Mouse (Mus musculus) midbrain, embryonic 16.5 days (tissue): ENCODE data around the gene Shc3. TPM values are rescaled to one million over a fixed set of nuclear protein-coding genes. Genes with fewer than 3 reads are reported as not detected.

Experiments used
- ATAC-seq: fragments of 200-750 bp; cut with Nextera tagmentation; 2 replicates; pipeline ENCODE4 v1.8.0; 2017; ENCODE audit warnings: moderate TSS enrichment
- H3K27ac ChIP-seq: fragments of 300-500 bp; sonication (generic); 2 replicates; pipeline ENCODE4 v1.5.1; 2014; ENCODE audit warnings: mild to moderate bottlenecking, low read length, mixed read lengths
- H3K27me3 ChIP-seq: fragments of 300-500 bp; sonication (generic); 2 replicates; pipeline ENCODE4 v1.6.1; 2014; ENCODE audit warnings: low read depth, low read length, mixed read lengths; ENCODE audit not compliant: control insufficient read depth, insufficient read depth
- H3K36me3 ChIP-seq: fragments of 300-500 bp; sonication (generic); 2 replicates; pipeline ENCODE4 v1.6.1; 2014; ENCODE audit warnings: mild to moderate bottlenecking, low read length, moderate library complexity, mixed read lengths; ENCODE audit not compliant: control insufficient read depth, insufficient read depth
- H3K4me1 ChIP-seq: fragments of 300-500 bp; sonication (generic); 2 replicates; pipeline ENCODE4 v1.6.1; 2014; ENCODE audit warnings: mild to moderate bottlenecking, low read length, mixed read lengths; ENCODE audit not compliant: control insufficient read depth, insufficient read depth
- H3K4me2 ChIP-seq: fragments of 300-500 bp; sonication (generic); 2 replicates; pipeline ENCODE4 v1.6.1; 2014; ENCODE audit warnings: mild to moderate bottlenecking, low read length, mixed read lengths
- H3K4me3 ChIP-seq: fragments of 300-500 bp; sonication (generic); 2 replicates; pipeline ENCODE4 v1.5.1; 2014; ENCODE audit warnings: low read depth, mild to moderate bottlenecking, low read length, moderate library complexity, mixed read lengths
- H3K9ac ChIP-seq: fragments of 300-500 bp; sonication (generic); 2 replicates; pipeline ENCODE4 v1.6.1; 2014; ENCODE audit warnings: low read depth, low read length, mixed read lengths
- H3K9me3 ChIP-seq: fragments of 300-500 bp; sonication (generic); replicated peaks from 2 replicates; pipeline ENCODE4 v1.6.1; 2014; ENCODE audit warnings: mild to moderate bottlenecking, low read length, mixed read lengths; ENCODE audit not compliant: control insufficient read depth, poor library complexity, severe bottlenecking
- WGBS: fragments of 180-500 bp; shearing (Covaris S2); extraction: QIAGEN DNeasy Blood & Tissue Kit; methylation state at CpG from one replicate; pipeline ENCODE4 v1.1.7; 2014; 5-methylcytosine and 5-hydroxymethylcytosine counted together
- polyA plus RNA-seq: library from polyadenylated mRNA; unstranded; fragments of >200 nt; fragmentation: Nextera tagmentation; extraction: Ambion mirVana; gene quantifications from 2 replicates; pipeline ENCODE4 v1.2.1, GENCODE M21; 2015

Gene Shc3
- polyA plus RNA-seq, 1 experiment from 2014 or later: 8.3 TPM

DNA sequence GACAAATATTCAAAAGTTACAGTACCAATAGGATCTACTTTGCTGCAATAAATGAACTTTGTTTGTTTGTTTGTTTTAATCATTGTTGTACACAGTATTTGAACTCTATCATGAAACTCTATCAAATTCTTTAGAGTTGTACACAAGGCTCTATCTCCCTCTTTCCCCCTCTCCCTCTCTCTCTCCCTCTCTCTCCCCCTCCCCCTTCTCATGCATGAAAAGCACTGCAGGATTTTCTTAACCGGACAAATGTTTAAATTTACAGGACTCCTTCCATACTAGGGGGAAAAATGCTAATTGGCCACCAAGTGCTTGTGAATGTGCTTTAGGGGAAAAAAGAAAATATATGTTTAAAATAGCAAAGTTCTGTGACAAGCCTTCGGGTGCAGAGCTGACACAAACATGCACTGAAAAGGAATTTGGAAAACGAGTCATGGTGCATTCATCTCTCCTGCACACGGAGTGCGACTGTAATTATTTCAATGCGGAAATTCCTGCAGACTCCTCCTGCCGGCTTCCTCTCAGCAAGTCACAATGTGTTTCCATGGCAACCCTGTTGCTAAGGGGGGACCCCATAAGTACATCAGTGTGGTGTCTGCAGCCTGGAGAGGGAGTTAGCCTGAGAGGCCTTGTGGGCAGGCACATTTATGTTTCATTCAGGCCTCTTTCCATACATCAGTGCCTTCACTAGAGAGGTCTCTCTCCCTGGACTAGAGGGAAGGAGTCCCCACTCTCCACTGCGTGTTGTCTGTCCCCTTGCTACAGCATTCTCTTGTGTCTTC lies 11.2 kb upstream of the Shc3 start:
- H3K4me2 ChIP-seq: peak overlapping the region; percentile 42
- under 1% methylated on average over 8 of the region's 8 CpGs for WGBS
- no peaks in the 10 kb centered on the region for H3K36me3 ChIP-seq
- no peaks in the 10 kb centered on the region for H3K9me3 ChIP-seq
- peaks cover 20% of the 10 kb centered on the region for H3K4me1 ChIP-seq
- H3K4me3 ChIP-seq: peak overlapping the region; percentile 2; the same call in 1 of the 2 replicates
- peak; percentile 97 for ATAC-seq
- no peaks in the 10 kb centered on the region for H3K27me3 ChIP-seq
- no peak overlapping the region for H3K9ac ChIP-seq
- H3K27ac ChIP-seq: peak overlapping the region; percentile 78

DNA sequence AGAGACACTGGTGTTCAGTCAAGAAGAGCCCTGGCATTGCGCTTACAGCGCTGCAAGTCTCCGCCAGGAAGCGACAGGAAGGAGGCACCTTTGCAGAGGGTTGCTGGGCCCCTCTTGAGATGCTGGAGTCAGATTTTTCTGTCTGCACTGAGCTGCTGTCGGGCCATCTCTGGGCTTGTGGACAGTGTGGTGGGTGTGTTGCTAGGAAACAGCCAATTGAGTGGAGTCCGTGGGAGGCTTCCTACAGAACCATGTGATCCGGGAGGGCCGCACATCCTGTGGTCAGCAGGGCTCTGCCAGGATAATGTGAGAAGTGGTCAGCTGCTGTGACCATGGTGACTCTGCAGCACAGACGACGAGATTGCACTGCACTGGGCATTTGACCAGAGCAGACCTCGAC lies 4.6 kb upstream of the Shc3 start:
- peak; percentile 69 for ATAC-seq
- no peaks in the 10 kb centered on the region for H3K36me3 ChIP-seq
- WGBS: 18% methylated on average over 11 of the region's 11 CpGs
- no peaks in the 10 kb centered on the region for H3K27me3 ChIP-seq
- peak overlapping the region; percentile 50 for H3K27ac ChIP-seq
- H3K4me3 ChIP-seq: no peak overlapping the region
- H3K4me2 ChIP-seq: peak overlapping the region; percentile 36
- H3K4me1 ChIP-seq: peaks cover 10% of the 10 kb centered on the region
- H3K9ac ChIP-seq: no peak overlapping the region
- H3K9me3 ChIP-seq: no peaks in the 10 kb centered on the region

DNA sequence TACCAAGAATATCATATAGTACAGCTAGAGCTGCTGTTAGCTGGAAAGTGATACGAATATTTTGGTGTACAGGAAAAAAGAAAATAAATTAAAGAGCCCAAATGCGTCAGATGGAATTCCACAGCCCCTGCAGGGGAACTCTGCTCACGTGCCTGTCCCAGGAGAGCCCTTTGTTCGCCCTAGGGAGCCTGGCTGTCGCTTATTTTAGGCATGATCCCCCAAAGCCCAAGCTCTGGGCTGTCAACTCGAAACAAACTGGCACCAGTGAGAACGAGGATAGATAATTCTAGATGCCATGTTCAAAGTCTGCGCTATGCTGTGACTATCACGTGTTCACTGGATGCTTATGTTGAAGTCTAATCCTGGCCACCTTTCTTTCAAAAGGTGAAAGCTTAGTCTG lies 892 bp upstream of the Shc3 start:
- 0 out of 2 replicates have a peak, but pooled peaks have one; percentile 1 for ATAC-seq
- Histone ChIP-seq H3K27ac (peak overlapping the region; percentile 87), H3K4me3 (peak overlapping the region; percentile 68), H3K36me3 (no peaks in the 10 kb centered on the region), H3K9ac (no peak overlapping the region), H3K9me3 (no peaks in the 10 kb centered on the region), H3K4me2 (peak overlapping the region; percentile 96), H3K4me1 (peaks cover 23% of the 10 kb centered on the region), H3K27me3 (peaks cover 3% of the 10 kb centered on the region)
- WGBS: 1% methylated on average over 9 of the region's 9 CpGs

DNA sequence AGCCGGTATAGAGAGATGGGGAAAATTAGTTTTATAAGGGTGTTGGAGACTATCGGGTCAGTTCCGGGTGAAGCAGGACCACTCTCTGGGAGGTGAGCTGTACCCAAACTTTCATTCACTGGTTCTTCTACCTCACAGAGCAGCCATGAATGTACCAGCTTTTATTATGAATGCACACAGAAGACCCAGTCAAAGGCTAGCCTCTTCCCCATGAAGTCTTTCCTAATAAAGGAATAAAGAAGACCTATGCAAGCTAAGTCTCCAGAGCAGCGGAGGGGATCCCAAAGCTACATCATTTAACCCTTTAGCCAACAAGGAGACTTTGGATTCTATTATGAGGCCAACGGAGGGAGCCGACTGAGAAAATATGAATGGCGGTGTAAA lies 458 bp upstream of the Shc3 start:
- Histone ChIP-seq H3K4me2 (peak overlapping the region; percentile 96), H3K4me1 (peaks cover 23% of the 10 kb centered on the region), H3K4me3 (peak overlapping the region; percentile 68), H3K36me3 (no peaks in the 10 kb centered on the region), H3K9me3 (no peaks in the 10 kb centered on the region), H3K9ac (peak overlapping the region; percentile 49), H3K27ac (peak overlapping the region; percentile 87), H3K27me3 (peaks cover 3% of the 10 kb centered on the region)
- ATAC-seq: peak; percentile 79
- 0% methylated on average over 7 of the region's 7 CpGs for WGBS

DNA sequence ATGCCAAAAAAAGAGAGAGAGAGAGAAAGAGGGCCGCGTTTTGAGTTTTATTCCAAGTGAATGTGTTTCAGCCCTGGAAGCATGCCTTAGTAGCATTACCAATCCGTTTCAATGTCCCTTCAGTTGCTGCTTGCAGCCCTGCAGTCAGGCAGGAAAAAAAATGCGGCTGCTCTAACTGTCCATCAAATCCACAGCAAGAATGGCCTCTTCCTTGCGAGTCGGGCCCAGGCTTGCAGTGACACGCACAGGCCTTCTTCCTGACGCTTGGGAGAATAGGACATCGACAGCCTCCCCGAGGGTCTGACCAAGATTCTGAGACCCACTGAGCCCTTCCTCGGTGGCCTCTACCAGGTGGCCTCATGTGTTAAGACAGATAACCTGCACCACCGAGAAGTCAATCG lies 718 bp downstream of the Shc3 start:
- 1% methylated on average over 13 of the region's 13 CpGs for WGBS
- H3K4me1 ChIP-seq: peaks cover 22% of the 10 kb centered on the region

DNA sequence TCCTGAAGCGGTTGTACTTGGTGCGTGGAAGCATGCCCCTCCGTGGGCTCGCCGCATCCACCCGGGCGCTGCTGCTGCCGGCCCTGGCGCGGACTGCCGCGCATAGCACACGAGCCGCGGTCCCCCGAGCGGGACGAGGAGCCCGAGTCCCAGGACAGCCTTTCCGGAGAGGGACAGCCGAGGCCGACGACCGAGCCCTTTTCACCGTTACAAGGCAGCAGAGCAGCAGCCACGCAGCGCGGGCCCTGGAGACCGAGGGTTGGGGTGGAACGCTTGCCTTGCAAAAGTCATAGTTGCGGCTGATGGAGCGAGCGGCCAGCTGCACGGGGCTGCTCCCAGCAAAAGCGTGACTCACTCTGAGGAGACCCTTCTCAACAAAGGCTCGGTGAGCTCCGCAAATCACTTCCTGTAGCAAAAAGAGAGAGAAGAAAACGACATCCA lies 1.8 kb downstream of the Shc3 start:
- H3K4me1 ChIP-seq: peaks cover 20% of the 10 kb centered on the region
- peak overlapping the region; percentile 96 for H3K4me2 ChIP-seq
- ATAC-seq: no peak
- under 1% methylated on average over 38 of the region's 38 CpGs for WGBS
- H3K9me3 ChIP-seq: no peaks in the 10 kb centered on the region
- H3K4me3 ChIP-seq: peak overlapping the region; percentile 68
- H3K9ac ChIP-seq: peak overlapping the region; percentile 80
- peaks cover 3% of the 10 kb centered on the region for H3K27me3 ChIP-seq
- peak overlapping the region; percentile 12 for H3K27ac ChIP-seq
- no peaks in the 10 kb centered on the region for H3K36me3 ChIP-seq

More for the DNA sequence above, 718 bp downstream of the Shc3 start:
- Histone ChIP-seq H3K27me3 (peaks cover 3% of the 10 kb centered on the region), H3K27ac (peak overlapping the region; percentile 87), H3K9ac (peak overlapping the region; percentile 67), H3K9me3 (no peaks in the 10 kb centered on the region), H3K36me3 (no peaks in the 10 kb centered on the region), H3K4me2 (peak overlapping the region; percentile 96), H3K4me3 (peak overlapping the region; percentile 68)
- peak; percentile 2; the same call in 1 of the 2 replicates for ATAC-seq

DNA sequence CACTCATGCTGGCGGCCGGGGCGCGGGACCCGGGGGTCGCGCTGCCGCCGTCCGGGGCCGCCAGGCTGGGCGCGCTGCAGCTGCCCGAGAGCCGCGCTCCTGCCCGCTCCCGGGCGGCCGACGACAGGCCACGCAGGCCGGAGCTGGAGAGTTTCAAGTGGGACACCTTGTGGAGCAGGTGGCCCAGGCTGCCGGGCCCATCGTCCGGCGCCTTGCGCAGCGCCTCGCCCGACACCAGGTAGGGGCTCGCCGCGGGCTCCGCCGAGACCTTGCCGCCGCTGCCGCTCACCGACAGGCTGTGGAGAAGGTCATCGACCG lies 2.2 kb downstream of the Shc3 start:
- ATAC-seq: no peak
- peaks cover 20% of the 10 kb centered on the region for H3K4me1 ChIP-seq
- peak overlapping the region; percentile 80 for H3K9ac ChIP-seq
- H3K27ac ChIP-seq: peak overlapping the region; percentile 12
- WGBS: under 1% methylated on average over 37 of the region's 42 CpGs
- H3K9me3 ChIP-seq: no peaks in the 10 kb centered on the region
- peaks cover 3% of the 10 kb centered on the region for H3K27me3 ChIP-seq
- peak overlapping the region; percentile 96 for H3K4me2 ChIP-seq
- no peaks in the 10 kb centered on the region for H3K36me3 ChIP-seq
- H3K4me3 ChIP-seq: peak overlapping the region; percentile 68

DNA sequence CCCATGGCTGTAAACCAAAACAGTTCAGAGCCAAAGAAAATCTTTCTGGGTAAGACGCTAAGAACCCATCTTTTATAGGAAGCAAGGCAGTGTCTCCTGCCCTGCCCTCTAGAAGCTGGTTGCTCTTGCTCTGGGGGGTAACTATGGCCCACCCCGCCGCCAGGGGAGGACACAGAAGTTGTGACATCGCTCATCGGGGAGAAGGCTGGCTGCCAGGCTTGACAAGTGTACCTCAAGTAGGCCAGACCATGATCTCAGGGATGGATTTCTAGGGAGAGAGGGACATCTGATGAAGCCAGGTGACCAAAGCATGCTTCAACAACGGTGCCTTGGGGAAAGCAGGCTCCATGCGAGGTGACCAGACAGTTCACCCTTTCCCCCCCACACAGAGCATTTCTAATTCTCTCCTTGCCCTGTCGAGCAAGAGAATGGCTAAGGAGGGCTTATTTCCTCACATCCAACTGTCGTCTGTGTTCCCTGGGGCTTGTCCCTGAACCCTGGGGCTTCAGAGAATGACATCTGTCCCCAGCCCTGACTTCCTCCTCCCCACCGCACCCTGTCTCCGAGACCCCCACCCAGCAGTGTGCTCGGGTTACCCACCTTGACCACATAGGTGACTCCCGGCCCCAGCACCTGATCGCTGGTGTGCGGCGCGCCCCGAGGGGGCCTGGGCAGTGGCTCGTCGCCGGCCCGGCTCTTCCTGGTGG lies 2.7 kb downstream of the Shc3 start:
- H3K27me3 ChIP-seq: peaks cover 3% of the 10 kb centered on the region
- H3K4me1 ChIP-seq: peaks cover 20% of the 10 kb centered on the region
- peak overlapping the region; percentile 68 for H3K4me3 ChIP-seq
- no peaks in the 10 kb centered on the region for H3K36me3 ChIP-seq
- no peak for ATAC-seq
- H3K27ac ChIP-seq: 0 out of 2 replicates have a peak overlapping the region, but pooled peaks have one; percentile 12
- H3K9me3 ChIP-seq: no peaks in the 10 kb centered on the region
- peak overlapping the region; percentile 80 for H3K9ac ChIP-seq
- H3K4me2 ChIP-seq: peak overlapping the region; percentile 96
- 4% methylated on average over 22 of the region's 22 CpGs for WGBS

DNA sequence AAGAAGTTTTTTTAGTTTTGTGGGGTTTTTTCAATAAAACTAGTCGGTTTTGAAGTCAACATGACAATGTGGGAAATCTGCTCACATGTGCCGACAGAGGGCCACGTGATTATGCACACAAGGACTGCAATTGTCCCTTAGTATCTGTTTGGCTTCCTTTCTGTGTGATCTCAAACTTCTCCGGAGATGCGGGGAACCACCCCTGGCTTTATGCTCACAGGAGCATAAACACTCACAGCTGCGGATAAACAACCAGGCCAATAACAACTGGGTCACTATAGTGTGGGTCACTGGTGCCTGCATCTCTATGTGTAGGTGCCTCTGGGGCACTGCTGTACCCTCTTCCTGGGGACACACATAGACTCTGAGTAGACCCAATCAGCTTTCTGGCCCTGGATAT lies 4.5 kb downstream of the Shc3 start:
- Histone ChIP-seq H3K4me3 (peak overlapping the region; percentile 68; the same call in 1 of the 2 replicates), H3K9me3 (no peaks in the 10 kb centered on the region), H3K9ac (no peak overlapping the region), H3K27me3 (peaks cover 3% of the 10 kb centered on the region), H3K4me1 (peaks cover 14% of the 10 kb centered on the region), H3K4me2 (peak overlapping the region; percentile 96), H3K27ac (no peak overlapping the region), H3K36me3 (no peaks in the 10 kb centered on the region)
- ATAC-seq: no peak
- WGBS: 65% methylated on average over 6 of the region's 6 CpGs
